Mouse (Mus musculus): ENCODE data around the gene Ctdnep1. TPM values are rescaled to one million over a fixed set of nuclear protein-coding genes. Genes with fewer than 3 reads are reported as not detected.

Ctdnep1 gene
- 17.5 and 18.5 TPM in 2 replicates for polyA plus RNA-seq (2015; fragmentation: Nextera tagmentation; extraction: Ambion mirVana)

GRCm38 (mm10) chr11:69981141-69981762 is at the start of gene Ctdnep1:
Gene Ctdnep1 (plus strand): TSS chr11:69981156.

GRCm38 (mm10) chr11:69935137-69935879 is 45.6 kb upstream of the Ctdnep1 start, which contains the start of gene Ybx2:
Gene Ybx2 (plus strand): TSS chr11:69935796.

GRCm38 (mm10) chr11:69948066-69948762 is 32.7 kb upstream of the Ctdnep1 start, which contains the start of gene Slc2a4:
Gene Slc2a4 (minus strand): TSS chr11:69948188.

GRCm38 (mm10) chr11:69964650-69965270 is 16.2 kb upstream of the Ctdnep1 start, which contains the start of gene Cldn7:
Gene Cldn7 (plus strand): TSS chr11:69964779.

GRCm38 (mm10) chr11:69982225-69982624 is 1.3 kb downstream of the Ctdnep1 start, which contains the start of gene Elp5:
Gene Elp5 (minus strand): TSS chr11:69982517.

GRCm38 (mm10) chr11:69990850-69991691 is 10.1 kb downstream of the Ctdnep1 start, which contains the start of gene Gabarap:
Gene Gabarap (plus strand): TSS chr11:69991143.

GRCm38 (mm10) chr11:69995391-69995960 is 14.5 kb downstream of the Ctdnep1 start, which contains the start of gene Phf23:
Gene Phf23 (plus strand): TSS chr11:69995777.

GRCm38 (mm10) chr11:70000396-70000898 is 19.5 kb downstream of the Ctdnep1 start, which contains the start of gene Dvl2:
Gene Dvl2 (plus strand): TSS chr11:70000595.

GRCm38 (mm10) chr11:70014880-70015558 is 34.1 kb downstream of the Ctdnep1 start, which contains the start of gene Acadvl:
Gene Acadvl (minus strand): TSS chr11:70015411.

GRCm38 (mm10) chr11:70016669-70017068 is 35.7 kb downstream of the Ctdnep1 start, which contains the start of gene Dlg4:
Gene Dlg4 (plus strand): TSS chr11:70016942.

MicroRNAs within 50 kb of the gene (microRNA counts, 519-probe panel; counts per million panel counts)
- not detected for microRNA mmu-miR-324-3p
- microRNA mmu-miR-324-5p = 3,475 counts per million, percentile 58 among the panel's probes with 10 or more counts

Small RNA genes within 50 kb of the gene (microRNA-seq; reads per million reads assigned to microRNA genes)
- not detected for gene Gm44349
- gene Mir324 = 2,542 reads per million, percentile 82 among the genes with 10 or more reads in this experiment

Other genes starting within 250 kb of the Ctdnep1 start
- gene Polr2a, start 222.5 kb upstream of the Ctdnep1 start, polyA plus RNA-seq (2015; fragmentation: Nextera tagmentation; extraction: Ambion mirVana) = 9.3 and 10.3 TPM in 2 replicates
- gene Slc35g3, start 219.2 kb upstream of the Ctdnep1 start, polyA plus RNA-seq (2015; fragmentation: Nextera tagmentation; extraction: Ambion mirVana) = not detected in 2 replicates
- 3.9 and 4.3 TPM in 2 replicates for gene Zbtb4, start 215.2 kb upstream of the Ctdnep1 start, polyA plus RNA-seq (2015; fragmentation: Nextera tagmentation; extraction: Ambion mirVana)
- gene Chrnb1, start 185.2 kb upstream of the Ctdnep1 start, polyA plus RNA-seq (2015; fragmentation: Nextera tagmentation; extraction: Ambion mirVana) = 5.9 and 6.9 TPM in 2 replicates
- gene Fgf11, start 179.3 kb upstream of the Ctdnep1 start, polyA plus RNA-seq (2015; fragmentation: Nextera tagmentation; extraction: Ambion mirVana) = 0.78 and 0.86 TPM in 2 replicates
- gene Tmem102, start 175.5 kb upstream of the Ctdnep1 start, polyA plus RNA-seq (2015; fragmentation: Nextera tagmentation; extraction: Ambion mirVana) = 13.7 TPM in 2 replicates
- gene Gm39566, start 165.9 kb upstream of the Ctdnep1 start, polyA plus RNA-seq (2015; fragmentation: Nextera tagmentation; extraction: Ambion mirVana) = not detected in 2 replicates
- not detected in 2 replicates for gene Spem2, start 162.7 kb upstream of the Ctdnep1 start, polyA plus RNA-seq (2015; fragmentation: Nextera tagmentation; extraction: Ambion mirVana)
- gene Spem1, start 159.0 kb upstream of the Ctdnep1 start, polyA plus RNA-seq (2015; fragmentation: Nextera tagmentation; extraction: Ambion mirVana) = 0.25 TPM in 1 of 2 replicates, not detected in the other
- gene Nlgn2, start 143.4 kb upstream of the Ctdnep1 start, polyA plus RNA-seq (2015; fragmentation: Nextera tagmentation; extraction: Ambion mirVana) = 3.0 and 3.5 TPM in 2 replicates
- 421 and 430 TPM in 2 replicates for gene Tmem256, start 142.6 kb upstream of the Ctdnep1 start, polyA plus RNA-seq (2015; fragmentation: Nextera tagmentation; extraction: Ambion mirVana)
- 94.6 and 111 TPM in 2 replicates for gene Plscr3, start 134.8 kb upstream of the Ctdnep1 start, polyA plus RNA-seq (2015; fragmentation: Nextera tagmentation; extraction: Ambion mirVana)
- 6.2 and 6.4 TPM in 2 replicates for gene Tnk1, start 122.4 kb upstream of the Ctdnep1 start, polyA plus RNA-seq (2015; fragmentation: Nextera tagmentation; extraction: Ambion mirVana)
- gene Tmem95, start 103.1 kb upstream of the Ctdnep1 start, polyA plus RNA-seq (2015; fragmentation: Nextera tagmentation; extraction: Ambion mirVana) = not detected in 2 replicates
- 9.2 and 10.3 TPM in 2 replicates for gene Kctd11, start 99.8 kb upstream of the Ctdnep1 start, polyA plus RNA-seq (2015; fragmentation: Nextera tagmentation; extraction: Ambion mirVana)
- gene Acap1, start 85.6 kb upstream of the Ctdnep1 start, polyA plus RNA-seq (2015; fragmentation: Nextera tagmentation; extraction: Ambion mirVana) = 0.14 and 0.47 TPM in 2 replicates
- gene 2810408A11Rik, start 80.2 kb upstream of the Ctdnep1 start, polyA plus RNA-seq (2015; fragmentation: Nextera tagmentation; extraction: Ambion mirVana) = 2.4 and 2.8 TPM in 2 replicates
- 3.3 and 4.0 TPM in 2 replicates for gene Neurl4, start 80.1 kb upstream of the Ctdnep1 start, polyA plus RNA-seq (2015; fragmentation: Nextera tagmentation; extraction: Ambion mirVana)
- gene Gps2, start 67.3 kb upstream of the Ctdnep1 start, polyA plus RNA-seq (2015; fragmentation: Nextera tagmentation; extraction: Ambion mirVana) = 40.4 and 40.8 TPM in 2 replicates
- gene Eif5a, start 59.2 kb upstream of the Ctdnep1 start, polyA plus RNA-seq (2015; fragmentation: Nextera tagmentation; extraction: Ambion mirVana) = 1,055 and 1,123 TPM in 2 replicates
- 0.54 and 1.3 TPM in 2 replicates for gene Ybx2, start 45.4 kb upstream of the Ctdnep1 start, polyA plus RNA-seq (2015; fragmentation: Nextera tagmentation; extraction: Ambion mirVana)
- gene Slc2a4, start 33.0 kb upstream of the Ctdnep1 start, polyA plus RNA-seq (2015; fragmentation: Nextera tagmentation; extraction: Ambion mirVana) = 181 and 186 TPM in 2 replicates
- gene Cldn7, start 16.4 kb upstream of the Ctdnep1 start, polyA plus RNA-seq (2015; fragmentation: Nextera tagmentation; extraction: Ambion mirVana) = 61.3 and 78.2 TPM in 2 replicates
- 83.8 and 90.4 TPM in 2 replicates for gene Elp5, start 1.4 kb downstream of the Ctdnep1 start, polyA plus RNA-seq (2015; fragmentation: Nextera tagmentation; extraction: Ambion mirVana)
- gene Gabarap, start 10.0 kb downstream of the Ctdnep1 start, polyA plus RNA-seq (2015; fragmentation: Nextera tagmentation; extraction: Ambion mirVana) = 483 and 506 TPM in 2 replicates
- 46.2 and 46.3 TPM in 2 replicates for gene Phf23, start 14.6 kb downstream of the Ctdnep1 start, polyA plus RNA-seq (2015; fragmentation: Nextera tagmentation; extraction: Ambion mirVana)
- gene Dvl2, start 19.4 kb downstream of the Ctdnep1 start, polyA plus RNA-seq (2015; fragmentation: Nextera tagmentation; extraction: Ambion mirVana) = 13.4 and 13.8 TPM in 2 replicates
- 89.2 and 94.2 TPM in 2 replicates for gene Acadvl, start 34.3 kb downstream of the Ctdnep1 start, polyA plus RNA-seq (2015; fragmentation: Nextera tagmentation; extraction: Ambion mirVana)
- 4.8 and 5.2 TPM in 2 replicates for gene Dlg4, start 35.8 kb downstream of the Ctdnep1 start, polyA plus RNA-seq (2015; fragmentation: Nextera tagmentation; extraction: Ambion mirVana)
- gene Asgr1, start 72.9 kb downstream of the Ctdnep1 start, polyA plus RNA-seq (2015; fragmentation: Nextera tagmentation; extraction: Ambion mirVana) = 0.23 and 0.55 TPM in 2 replicates
- not detected in 2 replicates for gene Asgr2, start 111.5 kb downstream of the Ctdnep1 start, polyA plus RNA-seq (2015; fragmentation: Nextera tagmentation; extraction: Ambion mirVana)
- gene Mgl2, start 149.2 kb downstream of the Ctdnep1 start, polyA plus RNA-seq (2015; fragmentation: Nextera tagmentation; extraction: Ambion mirVana) = 0.58 and 0.90 TPM in 2 replicates
- 1.6 and 2.0 TPM in 2 replicates for gene Clec10a, start 175.0 kb downstream of the Ctdnep1 start, polyA plus RNA-seq (2015; fragmentation: Nextera tagmentation; extraction: Ambion mirVana)
- 0.87 and 1.5 TPM in 2 replicates for gene Slc16a11, start 231.6 kb downstream of the Ctdnep1 start, polyA plus RNA-seq (2015; fragmentation: Nextera tagmentation; extraction: Ambion mirVana)
- gene Slc16a13, start 239.9 kb downstream of the Ctdnep1 start, polyA plus RNA-seq (2015; fragmentation: Nextera tagmentation; extraction: Ambion mirVana) = 3.1 and 4.4 TPM in 2 replicates
- 3.7 and 4.7 TPM in 2 replicates for gene Bcl6b, start 248.6 kb downstream of the Ctdnep1 start, polyA plus RNA-seq (2015; fragmentation: Nextera tagmentation; extraction: Ambion mirVana)